Mouse (Mus musculus) C2C12 (cell line): Measurements from ENCODE around the gene Kif26b. TPM values are rescaled to one million over a fixed set of nuclear protein-coding genes. Genes with fewer than 3 reads are reported as not detected.

Experiments
- H3K27me3 ChIP-seq: one replicate; pipeline ENCODE4 v1.6.1; 2011; ENCODE audit not compliant: control insufficient read depth, insufficient read depth, insufficient read length
- H3K36me3 ChIP-seq: one replicate; pipeline ENCODE4 v1.6.1; 2011; ENCODE audit not compliant: control insufficient read depth, insufficient read depth
- H3K4me3 ChIP-seq: one replicate; pipeline ENCODE4 v1.5.1; 2011; ENCODE audit warnings: mild to moderate bottlenecking, control low read depth; ENCODE audit not compliant: poor library complexity, insufficient read depth, severe bottlenecking
- H3K79me2 ChIP-seq: one replicate; pipeline ENCODE4 v1.6.1; 2011; ENCODE audit not compliant: control insufficient read depth, insufficient read depth
- H3K79me3 ChIP-seq: one replicate; pipeline ENCODE4 v1.6.1; 2011; ENCODE audit warnings: low read depth, control low read depth
- H3ac ChIP-seq: one replicate; pipeline ENCODE3; 2011; ENCODE audit warnings: low read depth; ENCODE audit not compliant: control insufficient read depth, insufficient read length
- CEBPB ChIP-seq: IDR thresholded peaks from one replicate; pipeline ENCODE4 v1.6.1; 2011; ENCODE audit warnings: low read depth, mild to moderate bottlenecking, control low read depth, moderate library complexity
- CTCF ChIP-seq: IDR thresholded peaks from one replicate; pipeline ENCODE4 v1.5.1; 2011; ENCODE audit not compliant: control insufficient read depth, insufficient read depth, insufficient read length
- FOSL1 ChIP-seq: IDR thresholded peaks from one replicate; pipeline ENCODE4 v1.8.0; 2011; ENCODE audit warnings: mild to moderate bottlenecking, low read length; ENCODE audit not compliant: poor library complexity, insufficient read depth, severe bottlenecking
- MAX ChIP-seq: IDR thresholded peaks from one replicate; pipeline ENCODE4 v1.6.1; 2011; ENCODE audit warnings: mild to moderate bottlenecking, control low read depth
- MYOD1 ChIP-seq: IDR thresholded peaks from one replicate; pipeline ENCODE4 v1.6.1; 2011; ENCODE audit warnings: low read depth; ENCODE audit not compliant: control insufficient read depth, insufficient read length
- MYOG ChIP-seq: IDR thresholded peaks from one replicate; pipeline ENCODE4 v1.6.1; 2011; ENCODE audit not compliant: control insufficient read depth, insufficient read length; ENCODE audit errors: extremely low read depth
- USF1 ChIP-seq: IDR thresholded peaks from one replicate; pipeline ENCODE4 v1.6.1; 2011; ENCODE audit warnings: low read depth, mild to moderate bottlenecking, control low read depth, moderate library complexity
- polyA plus RNA-seq: library from polyadenylated mRNA; unstranded; fragments of >200 nt; fragmentation: generic; extraction: Trizol; gene quantifications from one replicate; pipeline ENCODE4 v1.2.1, GENCODE M21; 2012; ENCODE audit warnings: missing spikeins

Kif26b gene
- polyA plus RNA-seq, 1 experiment = 1.8 TPM

- Histone ChIP-seq H3K79me2 (no peaks in the 10 kb centered on the region), H3K79me3 (no peaks in the 10 kb centered on the region), H3K4me3 (no peak overlapping the region), H3K27me3 (no peaks in the 10 kb centered on the region), H3K36me3 (no peaks in the 10 kb centered on the region), H3ac (no peak overlapping the region)
- TF ChIP-seq MYOD1 (no peak), MYOG (no peak), MAX (no peak), FOSL1 (no peak), CTCF (no peak), CEBPB (no peak), USF1 (no peak)
Measured at GRCm38 (mm10) chr1:178940353-178940752, 411.4 kb downstream of the Kif26b start.

- no peak overlapping the region for H3ac ChIP-seq
- no peak overlapping the region for H3K4me3 ChIP-seq
- H3K36me3 ChIP-seq = no peaks in the 10 kb centered on the region
- TF ChIP-seq USF1 (no peak), MYOG (no peak), CTCF (no peak), CEBPB (no peak), MYOD1 (no peak), MAX (no peak), FOSL1 (no peak)
- no peaks in the 10 kb centered on the region for H3K27me3 ChIP-seq
- no peaks in the 10 kb centered on the region for H3K79me3 ChIP-seq
- H3K79me2 ChIP-seq = no peaks in the 10 kb centered on the region
Measured at GRCm38 (mm10) chr1:178942251-178942963, 413.5 kb downstream of the Kif26b start.

- Histone ChIP-seq H3K36me3 (no peaks in the 10 kb centered on the region), H3ac (no peak overlapping the region), H3K4me3 (no peak overlapping the region), H3K79me2 (no peaks in the 10 kb centered on the region), H3K27me3 (no peaks in the 10 kb centered on the region), H3K79me3 (no peaks in the 10 kb centered on the region)
- TF ChIP-seq MAX (no peak), FOSL1 (no peak), MYOG (no peak), CTCF (no peak), USF1 (no peak), MYOD1 (no peak), CEBPB (no peak)
Measured at GRCm38 (mm10) chr1:178952910-178953309, 424.0 kb downstream of the Kif26b start.

- no peaks in the 10 kb centered on the region for H3K79me2 ChIP-seq
- TF ChIP-seq CEBPB (no peak), MYOD1 (peak; percentile 34)
- H3K36me3 ChIP-seq = no peaks in the 10 kb centered on the region
Measured at GRCm38 (mm10) chr1:178958641-178959040, 429.7 kb downstream of the Kif26b start.

GRCm38 (mm10) chr1:178960015-178960559 lies 431.2 kb downstream of the Kif26b start:
- no peaks in the 10 kb centered on the region for H3K79me2 ChIP-seq
- TF ChIP-seq MAX (no peak), CTCF (peak; percentile 40), CEBPB (no peak), USF1 (no peak)
- no peaks in the 10 kb centered on the region for H3K79me3 ChIP-seq
- H3ac ChIP-seq = no peak overlapping the region
- H3K36me3 ChIP-seq = no peaks in the 10 kb centered on the region
- H3K4me3 ChIP-seq = no peak overlapping the region
- no peaks in the 10 kb centered on the region for H3K27me3 ChIP-seq

More at GRCm38 (mm10) chr1:178958641-178959040, 429.7 kb downstream of the Kif26b start:
- Histone ChIP-seq H3K79me3 (no peaks in the 10 kb centered on the region), H3ac (no peak overlapping the region), H3K4me3 (no peak overlapping the region), H3K27me3 (no peaks in the 10 kb centered on the region)

- H3K79me2 ChIP-seq = no peaks in the 10 kb centered on the region
- TF ChIP-seq MYOG (no peak), CEBPB (no peak), FOSL1 (no peak), MYOD1 (no peak), MAX (no peak), USF1 (no peak), CTCF (no peak)
- H3K79me3 ChIP-seq = no peaks in the 10 kb centered on the region
- no peaks in the 10 kb centered on the region for H3K27me3 ChIP-seq
- no peak overlapping the region for H3ac ChIP-seq
- no peak overlapping the region for H3K4me3 ChIP-seq
- no peaks in the 10 kb centered on the region for H3K36me3 ChIP-seq
Measured at GRCm38 (mm10) chr1:178961661-178962060, 432.7 kb downstream of the Kif26b start.
